Mouse (Mus musculus) T-helper 17 cell (primary cell): ENCODE measurements at regions not wholly inside any gene's neighbourhood (a gene's known extent, or its start where the extent isn't known, plus 50 kb on each side); places are given as distances from the start of the nearest gene placed in this dataset.

Source experiments
- in situ Hi-C, 2 experiments: fragments of 300-600 bp; cut with MboI, MseI; formaldehyde crosslinking; loops; 1 replicate in 1 of 2; 2 replicates in 1 of 2; pipeline ENCODE4 v1.15.1; 2025; ENCODE audit warnings: high pct_unique_total_duplicates in 2 of 2

- in situ Hi-C loops: no loop called here
These were observed 97.8 kb downstream of the Wdr11 start for GRCm38 (mm10) chr7:129689464-129689863.

GRCm38 (mm10) chr7:129690868-129691267 is 99.2 kb downstream of the Wdr11 start:
- in situ Hi-C loops: no loop called here

GRCm38 (mm10) chr7:129691619-129692071 is 100.0 kb downstream of the Wdr11 start:
- in situ Hi-C loops: no loop called here

- in situ Hi-C loops: no loop called here
These were observed 102.0 kb downstream of the Wdr11 start for GRCm38 (mm10) chr7:129693635-129694034.

- in situ Hi-C loops: no loop called here
These were observed 102.5 kb downstream of the Wdr11 start for GRCm38 (mm10) chr7:129694168-129694567.

GRCm38 (mm10) chr7:129699931-129700570 is 108.4 kb downstream of the Wdr11 start:
- in situ Hi-C loops: no loop called here

- in situ Hi-C loops: no loop called here
These were observed 135.9 kb downstream of the Wdr11 start for GRCm38 (mm10) chr7:129727559-129727958.

GRCm38 (mm10) chr7:129729709-129730238 is 138.1 kb downstream of the Wdr11 start:
- in situ Hi-C loops: no loop called here

- in situ Hi-C loops: no loop called here
These were observed 139.2 kb downstream of the Wdr11 start for GRCm38 (mm10) chr7:129730785-129731352.

- in situ Hi-C loops: no loop called here
These were observed 151.0 kb downstream of the Wdr11 start for GRCm38 (mm10) chr7:129742657-129743056.

GRCm38 (mm10) chr7:129743955-129744666 is 152.4 kb downstream of the Wdr11 start:
- in situ Hi-C loops: no loop called here

- in situ Hi-C loops: no loop called here
These were observed 155.0 kb downstream of the Wdr11 start for GRCm38 (mm10) chr7:129746639-129747038.

- in situ Hi-C loops: no loop called here
These were observed 159.3 kb downstream of the Wdr11 start for GRCm38 (mm10) chr7:129750936-129751335.

- in situ Hi-C loops: no loop called here
These were observed 163.1 kb downstream of the Wdr11 start for GRCm38 (mm10) chr7:129754737-129755136.

- in situ Hi-C loops: no loop called here
These were observed 164.5 kb downstream of the Wdr11 start for GRCm38 (mm10) chr7:129756138-129756537.

- in situ Hi-C loops: no loop called here
These were observed 168.2 kb downstream of the Wdr11 start for GRCm38 (mm10) chr7:129759848-129760247.

GRCm38 (mm10) chr7:129760386-129760785 is 168.7 kb downstream of the Wdr11 start:
- in situ Hi-C loops: no loop called here

GRCm38 (mm10) chr7:129763754-129764153 is 172.1 kb downstream of the Wdr11 start:
- in situ Hi-C loops: no loop called here

- in situ Hi-C loops: no loop called here
These were observed 172.8 kb downstream of the Wdr11 start for GRCm38 (mm10) chr7:129764456-129764970.

GRCm38 (mm10) chr7:129765681-129766080 is 174.0 kb downstream of the Wdr11 start:
- in situ Hi-C loops: loop anchor here in 1 of 2 experiments (5.0 kb wide), 1 partner anchor 1023 kb away; the partner anchor contains the start of genes Mcmbp and Sec23ip

- in situ Hi-C loops: loop anchor here in 1 of 2 experiments (5.0 kb wide), 1 partner anchor 1024 kb away; the partner anchor contains the start of genes Mcmbp and Sec23ip
These were observed 174.6 kb downstream of the Wdr11 start for GRCm38 (mm10) chr7:129766087-129766834.
